Mouse (Mus musculus) intestine, embryonic 15.5 days (tissue): ENCODE results near the gene Alg14. TPM values are rescaled to one million over a fixed set of nuclear protein-coding genes. Genes with fewer than 3 reads are reported as not detected.

Source experiments
- ATAC-seq: fragments of 200-750 bp; cut with Nextera tagmentation; 2 replicates; pipeline ENCODE4 v1.8.0; 2017; ENCODE audit warnings: moderate TSS enrichment, moderate library complexity
- H3K27ac ChIP-seq: fragments of 300-500 bp; sonication (generic); 2 replicates; pipeline ENCODE4 v1.5.1; 2015; ENCODE audit warnings: mild to moderate bottlenecking, inconsistent platforms
- H3K27me3 ChIP-seq: fragments of 300-500 bp; sonication (generic); replicated peaks from 2 replicates; pipeline ENCODE4 v1.6.1; 2015; ENCODE audit warnings: inconsistent platforms
- H3K36me3 ChIP-seq: fragments of 300-500 bp; sonication (generic); 2 replicates; pipeline ENCODE4 v1.6.1; 2015; ENCODE audit warnings: inconsistent platforms
- H3K4me1 ChIP-seq: fragments of 300-500 bp; sonication (generic); replicated peaks from 2 replicates; pipeline ENCODE4 v1.6.1; 2015; ENCODE audit warnings: inconsistent platforms
- H3K4me2 ChIP-seq: fragments of 300-500 bp; sonication (generic); replicated peaks from 2 replicates; pipeline ENCODE4 v1.6.1; 2015; ENCODE audit warnings: mild to moderate bottlenecking, inconsistent platforms
- H3K4me3 ChIP-seq: fragments of 300-500 bp; sonication (generic); replicated peaks from 2 replicates; pipeline ENCODE4 v1.5.1; 2015; ENCODE audit warnings: inconsistent platforms
- H3K9ac ChIP-seq: fragments of 300-500 bp; sonication (generic); 2 replicates; pipeline ENCODE4 v1.6.1; 2015; ENCODE audit warnings: inconsistent platforms
- H3K9me3 ChIP-seq: fragments of 300-500 bp; sonication (generic); 2 replicates; pipeline ENCODE4 v1.6.1; 2016; ENCODE audit warnings: inconsistent platforms
- WGBS: fragments of 180-500 bp; shearing (Covaris S2); methylation state at CpG from one replicate; pipeline ENCODE4 v1.1.7; 2015; 5-methylcytosine and 5-hydroxymethylcytosine counted together
- polyA plus RNA-seq: library from polyadenylated mRNA; unstranded; fragments of >200 nt; fragmentation: Nextera tagmentation; extraction: Ambion mirVana; gene quantifications from 2 replicates; pipeline ENCODE4 v1.2.1, GENCODE M21; 2015

Alg14 gene
- polyA plus RNA-seq, 1 experiment from 2014 or later, result 41.5 TPM

- H3K27ac ChIP-seq, result no peak overlapping the region
- no peak for ATAC-seq
- WGBS, result 95% methylated on average over 2 of the region's 2 CpGs
Observed at GRCm38 (mm10) chr3:121287151-121287550, 4.4 kb upstream of the Alg14 start.

DNA sequence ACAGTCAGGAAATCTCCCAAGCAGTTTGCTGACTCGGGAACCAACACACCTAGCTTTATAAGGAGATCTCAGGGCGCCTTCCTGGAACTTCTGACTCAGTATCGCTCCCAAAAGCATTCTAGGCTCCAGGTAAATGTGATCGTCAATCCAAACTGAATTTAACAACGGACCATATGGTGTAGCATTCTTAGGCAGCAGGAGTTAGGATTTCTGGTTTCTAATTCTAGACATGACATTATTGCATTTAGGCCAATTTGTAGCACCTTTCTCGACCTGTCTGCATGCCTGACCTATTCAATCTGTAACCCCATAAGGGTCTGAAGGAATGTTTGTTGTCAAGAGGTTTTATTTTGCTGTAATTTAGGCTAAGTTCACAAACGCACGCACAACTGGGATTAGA lies 892 bp upstream of the Alg14 start:
- ATAC-seq, result no peak
- peak overlapping the region; percentile 48 for H3K9ac ChIP-seq
- H3K9me3 ChIP-seq, result no peaks in the 10 kb centered on the region
- no peaks in the 10 kb centered on the region for H3K36me3 ChIP-seq
- H3K4me1 ChIP-seq, result no peaks in the 10 kb centered on the region
- peak overlapping the region; percentile 96 for H3K27ac ChIP-seq
- 56% methylated on average over 8 of the region's 8 CpGs for WGBS
- peak overlapping the region; percentile 63 for H3K4me2 ChIP-seq
- H3K27me3 ChIP-seq, result no peaks in the 10 kb centered on the region
- peak overlapping the region; percentile 60; the same call in 1 of the 2 replicates for H3K4me3 ChIP-seq

More at GRCm38 (mm10) chr3:121287151-121287550, 4.4 kb upstream of the Alg14 start:
- Histone ChIP-seq H3K4me2 (no peak overlapping the region), H3K27me3 (no peaks in the 10 kb centered on the region), H3K36me3 (no peaks in the 10 kb centered on the region), H3K4me1 (no peaks in the 10 kb centered on the region), H3K9ac (no peak overlapping the region), H3K9me3 (no peaks in the 10 kb centered on the region), H3K4me3 (no peak overlapping the region)

DNA sequence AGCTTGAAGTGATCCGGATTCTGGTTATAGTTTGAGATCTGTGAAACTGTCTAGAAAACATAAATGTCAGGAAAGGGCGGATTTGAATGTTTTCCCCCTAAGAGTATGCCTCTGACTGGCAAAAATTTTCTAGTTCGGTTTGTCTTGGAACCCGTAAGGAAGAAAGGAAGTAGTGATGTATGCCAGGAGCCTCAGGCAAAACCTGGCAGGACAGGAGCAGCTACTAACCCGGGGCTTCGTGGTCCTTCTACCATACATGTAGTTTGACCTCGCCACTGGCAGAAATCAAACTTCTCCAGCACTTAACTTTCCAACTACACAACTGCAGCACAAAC lies 381 bp upstream of the Alg14 start:
- H3K27me3 ChIP-seq, result no peaks in the 10 kb centered on the region
- peak; percentile 48 for ATAC-seq
- peak overlapping the region; percentile 60 for H3K4me3 ChIP-seq
- H3K4me2 ChIP-seq, result peak overlapping the region; percentile 63
- H3K9me3 ChIP-seq, result no peaks in the 10 kb centered on the region
- H3K4me1 ChIP-seq, result no peaks in the 10 kb centered on the region
- WGBS, result 4% methylated on average over 7 of the region's 7 CpGs
- peak overlapping the region; percentile 96 for H3K27ac ChIP-seq
- no peaks in the 10 kb centered on the region for H3K36me3 ChIP-seq
- H3K9ac ChIP-seq, result peak overlapping the region; percentile 48

- Histone ChIP-seq H3K4me2 (no peak overlapping the region), H3K36me3 (no peaks in the 10 kb centered on the region), H3K9me3 (no peaks in the 10 kb centered on the region), H3K27me3 (no peaks in the 10 kb centered on the region), H3K27ac (no peak overlapping the region), H3K4me1 (no peaks in the 10 kb centered on the region), H3K9ac (no peak overlapping the region), H3K4me3 (no peak overlapping the region)
- ATAC-seq, result no peak
- 76% methylated on average over 2 of the region's 2 CpGs for WGBS
Observed at GRCm38 (mm10) chr3:121294200-121294599, 2.6 kb downstream of the Alg14 start.

- no peak for ATAC-seq
- Histone ChIP-seq H3K9ac (no peak overlapping the region), H3K4me3 (no peak overlapping the region), H3K4me2 (no peak overlapping the region), H3K36me3 (no peaks in the 10 kb centered on the region), H3K4me1 (peaks cover 3% of the 10 kb centered on the region; the same call in 1 of the 2 replicates), H3K27me3 (no peaks in the 10 kb centered on the region), H3K9me3 (no peaks in the 10 kb centered on the region), H3K27ac (no peak overlapping the region)
- 92% methylated on average over 7 of the region's 7 CpGs for WGBS
Observed at GRCm38 (mm10) chr3:121306641-121307040, 15.1 kb downstream of the Alg14 start.

- WGBS, result 70% methylated on average over 7 of the region's 7 CpGs
- Histone ChIP-seq H3K4me2 (no peak overlapping the region), H3K4me1 (peaks cover 3% of the 10 kb centered on the region; the same call in 1 of the 2 replicates), H3K9me3 (no peaks in the 10 kb centered on the region), H3K9ac (no peak overlapping the region), H3K36me3 (no peaks in the 10 kb centered on the region), H3K27ac (no peak overlapping the region), H3K27me3 (no peaks in the 10 kb centered on the region), H3K4me3 (no peak overlapping the region)
- ATAC-seq, result peak; percentile 68
Observed at GRCm38 (mm10) chr3:121307532-121308234, 16.1 kb downstream of the Alg14 start.

DNA sequence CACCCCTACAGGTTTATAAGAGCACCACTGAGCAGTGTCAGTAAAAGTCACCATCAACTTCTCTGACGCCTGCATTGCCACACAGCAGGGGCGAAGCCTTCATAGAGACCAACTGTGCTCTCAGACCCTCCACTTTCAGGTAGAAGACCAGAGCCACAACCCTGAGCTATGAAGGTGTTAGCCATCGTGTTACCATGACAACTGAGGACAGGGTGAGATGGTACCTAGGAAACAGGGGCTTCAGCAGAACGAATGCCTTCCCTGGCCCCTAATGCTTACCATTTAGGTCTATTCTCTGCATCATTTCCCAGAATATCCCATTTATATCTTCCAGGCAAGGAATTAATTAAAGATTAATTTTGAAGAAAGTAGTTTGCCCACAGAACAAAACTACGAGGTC lies 17.4 kb downstream of the Alg14 start:
- Histone ChIP-seq H3K9me3 (no peaks in the 10 kb centered on the region), H3K4me1 (peaks cover 9% of the 10 kb centered on the region), H3K36me3 (no peaks in the 10 kb centered on the region), H3K27ac (no peak overlapping the region), H3K4me3 (no peak overlapping the region), H3K9ac (no peak overlapping the region), H3K4me2 (no peak overlapping the region), H3K27me3 (no peaks in the 10 kb centered on the region)
- ATAC-seq, result peak; percentile 19
- 75% methylated on average over 5 of the region's 5 CpGs for WGBS

DNA sequence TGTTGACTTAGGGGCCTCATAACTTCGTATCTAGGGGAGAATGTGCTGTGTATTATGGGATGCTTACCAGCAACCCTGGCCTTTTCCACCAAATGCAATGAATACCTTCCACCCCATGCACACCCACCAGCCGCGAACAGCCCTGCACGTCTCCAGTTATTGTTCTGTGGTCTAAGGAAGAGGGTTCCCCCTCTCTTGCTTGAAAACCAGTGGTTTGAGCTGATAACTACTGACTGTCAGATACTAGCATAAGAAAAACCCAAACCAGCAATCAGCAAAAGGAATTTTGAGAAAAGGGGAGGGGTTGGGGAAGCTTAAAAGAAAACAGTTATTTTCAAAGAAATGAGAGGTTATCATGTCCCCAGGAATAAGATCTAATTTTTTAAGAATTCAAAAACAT lies 17.9 kb downstream of the Alg14 start:
- 72% methylated on average over 4 of the region's 4 CpGs for WGBS
- Histone ChIP-seq H3K27ac (no peak overlapping the region), H3K4me1 (peaks cover 9% of the 10 kb centered on the region), H3K36me3 (no peaks in the 10 kb centered on the region), H3K4me3 (no peak overlapping the region), H3K9me3 (no peaks in the 10 kb centered on the region), H3K27me3 (no peaks in the 10 kb centered on the region), H3K9ac (no peak overlapping the region), H3K4me2 (no peak overlapping the region)
- peak; percentile 53; the same call in 1 of the 2 replicates for ATAC-seq

- peaks cover 9% of the 10 kb centered on the region for H3K4me1 ChIP-seq
- 70% methylated on average over 16 of the region's 16 CpGs for WGBS
Observed at GRCm38 (mm10) chr3:121309896-121310714, 18.5 kb downstream of the Alg14 start.

GRCm38 (mm10) chr3:121312426-121312825 lies 20.9 kb downstream of the Alg14 start:
- no peak overlapping the region for H3K9ac ChIP-seq
- H3K27ac ChIP-seq, result no peak overlapping the region
- WGBS, result 68% methylated on average over 6 of the region's 6 CpGs
- H3K36me3 ChIP-seq, result no peaks in the 10 kb centered on the region
- peaks cover 9% of the 10 kb centered on the region for H3K4me1 ChIP-seq
- H3K4me2 ChIP-seq, result no peak overlapping the region
- no peaks in the 10 kb centered on the region for H3K9me3 ChIP-seq
- ATAC-seq, result no peak
- H3K27me3 ChIP-seq, result no peaks in the 10 kb centered on the region
- no peak overlapping the region for H3K4me3 ChIP-seq

More at GRCm38 (mm10) chr3:121309896-121310714, 18.5 kb downstream of the Alg14 start:
- ATAC-seq, result no peak
- Histone ChIP-seq H3K9me3 (no peaks in the 10 kb centered on the region), H3K9ac (no peak overlapping the region), H3K4me3 (no peak overlapping the region), H3K27ac (no peak overlapping the region), H3K4me2 (no peak overlapping the region), H3K36me3 (no peaks in the 10 kb centered on the region), H3K27me3 (no peaks in the 10 kb centered on the region)

GRCm38 (mm10) chr3:121312979-121313378 lies 21.4 kb downstream of the Alg14 start:
- H3K27ac ChIP-seq, result no peak overlapping the region
- no peak overlapping the region for H3K4me3 ChIP-seq
- H3K9ac ChIP-seq, result no peak overlapping the region
- H3K9me3 ChIP-seq, result no peaks in the 10 kb centered on the region
- no peak overlapping the region for H3K4me2 ChIP-seq
- H3K36me3 ChIP-seq, result no peaks in the 10 kb centered on the region
- ATAC-seq, result no peak
- H3K4me1 ChIP-seq, result peaks cover 9% of the 10 kb centered on the region
- 60% methylated on average over 9 of the region's 9 CpGs for WGBS
- H3K27me3 ChIP-seq, result no peaks in the 10 kb centered on the region

- Histone ChIP-seq H3K27me3 (no peaks in the 10 kb centered on the region), H3K9me3 (no peaks in the 10 kb centered on the region), H3K36me3 (no peaks in the 10 kb centered on the region), H3K9ac (no peak overlapping the region), H3K4me2 (no peak overlapping the region), H3K27ac (no peak overlapping the region), H3K4me3 (no peak overlapping the region), H3K4me1 (peaks cover 9% of the 10 kb centered on the region)
- 56% methylated on average over 6 of the region's 6 CpGs for WGBS
- no peak for ATAC-seq
Observed at GRCm38 (mm10) chr3:121314149-121314548, 22.6 kb downstream of the Alg14 start.
